In the genomic region with DNA sequence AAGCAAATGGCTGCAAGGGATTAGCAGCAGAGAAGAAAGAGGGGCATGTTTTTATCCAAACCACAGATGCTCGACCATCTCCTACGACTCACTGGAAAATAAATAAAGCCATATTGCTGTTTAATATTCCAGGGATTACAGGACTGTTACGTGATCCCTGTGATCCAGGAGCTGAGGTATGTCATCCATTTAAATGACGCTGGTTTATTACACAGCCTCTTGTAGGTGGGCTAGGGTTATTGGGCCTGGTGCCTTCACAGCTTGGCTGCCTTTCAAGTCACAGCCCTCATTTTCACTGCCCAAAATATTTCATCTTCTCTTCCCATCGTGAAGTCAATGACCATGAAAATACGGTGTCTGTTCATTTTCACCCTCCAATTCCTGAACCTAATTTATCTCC, we compare ENCODE assay signal across 19 mouse cellular contexts.
"Had no signal": no experiment of that assay in that cellular context is flagged by ENCODE, and none has a peak within 500 bp of the region (broad histone marks: within the 10 kb centered on the region; RNA-seq: fewer than 3 reads in every experiment).

No protein-coding gene starts in this region.

- H3K27ac ChIP-seq: limb, embryonic 12.5 days; liver, embryonic 14.5 days; macrophage; midbrain, embryonic 12.5 days; midbrain, embryonic 15.5 days; neural tube, embryonic 13.5 days had no signal

- ATAC-seq: intestine, embryonic 16.5 days; liver, postnatal 0 days; lung, postnatal 0 days; midbrain, embryonic 15.5 days had no signal

- H3K27me3 ChIP-seq: limb, embryonic 12.5 days; midbrain, embryonic 12.5 days; midbrain, embryonic 15.5 days; neural tube, embryonic 13.5 days had no signal

- H3K4me2 ChIP-seq: limb, embryonic 12.5 days; liver, embryonic 11.5 days; lung, embryonic 14.5 days; midbrain, embryonic 12.5 days; midbrain, embryonic 15.5 days; neural tube, embryonic 13.5 days had no signal

- H3K4me1 ChIP-seq: midbrain, embryonic 12.5 days; midbrain, embryonic 15.5 days; neural tube, embryonic 13.5 days had no signal

- H3K9ac ChIP-seq: limb, embryonic 12.5 days; liver, embryonic 14.5 days; liver, postnatal 0 days; lung, embryonic 14.5 days; midbrain, embryonic 12.5 days; midbrain, embryonic 15.5 days; neural tube, embryonic 13.5 days had no signal

- H3K9me3 ChIP-seq: limb, embryonic 12.5 days; midbrain, embryonic 12.5 days; midbrain, embryonic 15.5 days; neural tube, embryonic 13.5 days had no signal

- H3K4me3 ChIP-seq: limb, embryonic 12.5 days; midbrain, embryonic 12.5 days; midbrain, embryonic 15.5 days; myocyte; neural tube, embryonic 13.5 days had no signal

- H3K36me3 ChIP-seq: limb, embryonic 12.5 days; midbrain, embryonic 12.5 days; midbrain, embryonic 15.5 days; neural tube, embryonic 13.5 days had no signal

- DNase-seq: kidney, adult 18-20 months; kidney, adult 9 months; kidney, postnatal 14 days; kidney, postnatal 4 days; liver, postnatal 0 days; lung, embryonic 14.5 days; retina, postnatal 1 day; right cerebral cortex, postnatal 25 days; thymus, postnatal 25 days had no signal
